Mouse (Mus musculus) myocyte (in vitro differentiated cells): ENCODE results near the gene Arl9.

Experiments
- E2F4 ChIP-seq: IDR thresholded peaks from one replicate; pipeline ENCODE4 v1.6.1; 2011; ENCODE audit warnings: mild to moderate bottlenecking, control low read depth, moderate library complexity; ENCODE audit not compliant: insufficient read depth
- MYOD1 ChIP-seq, 3 experiments: IDR thresholded peaks; one replicate each; pipeline ENCODE4 v1.6.1; 2011; ENCODE audit warnings: control low read depth in 2 of 3, low read depth in 2 of 3, mild to moderate bottlenecking in 2 of 3, moderate library complexity in 1 of 3; ENCODE audit not compliant: insufficient read length in 2 of 3, control insufficient read depth in 1 of 3

- TF ChIP-seq MYOD1 (IDR thresholded peaks at IDR 0.05; ENCODE audit: control insufficient read depth in 1 of 3, insufficient read length in 2 of 3, low read depth in 2 of 3) (no peak), E2F4 (no peak)
Observed at GRCm38 (mm10) chr5:77038451-77038850, 34.6 kb downstream of the Arl9 start.
